ENCODE assay signal across 8 mouse cellular contexts in the genomic region with DNA sequence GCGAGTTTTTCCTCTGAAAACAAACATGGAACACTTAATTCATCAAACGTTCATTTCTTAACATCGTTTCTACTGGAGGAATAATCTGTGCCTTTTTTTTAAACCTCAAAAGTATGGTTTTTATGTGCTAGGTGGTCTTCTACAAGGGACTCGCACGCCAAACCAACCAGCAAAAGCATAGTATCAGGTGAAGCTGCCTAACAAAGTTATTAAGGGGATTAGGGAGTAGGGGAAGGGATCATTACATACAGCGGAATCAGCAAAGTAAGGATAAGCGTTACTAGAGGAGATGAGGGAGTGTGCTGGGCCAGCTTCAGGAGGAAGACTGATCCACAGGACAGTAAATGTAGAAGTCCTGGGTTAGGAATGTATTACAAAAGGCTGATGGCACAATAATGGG. TPM values are rescaled to one million over a fixed set of nuclear protein-coding genes. Genes with fewer than 3 reads are reported as not detected.
DNase-seq lines count a peak whose midpoint lies in the region; ATAC-seq lines count a peak whose summit lies in the region.

No protein-coding gene starts in this region.

- H3K4me1 ChIP-seq in erythroblast, embryonic 14.5 days (ENCODE audit: control insufficient read depth) = peaks cover 23% of the 10 kb centered on the region
- peaks cover 27% of the 10 kb centered on the region for H3K4me1 ChIP-seq in forebrain, embryonic 15.5 days
- peaks cover 15% of the 10 kb centered on the region for H3K4me1 ChIP-seq in liver, embryonic 15.5 days (replicated peaks)

- no peak overlapping the region for H3K27ac ChIP-seq in forebrain, embryonic 15.5 days (replicated peaks)
- H3K27ac ChIP-seq in liver, embryonic 15.5 days (replicated peaks) = no peak overlapping the region

- H3K4me3 ChIP-seq in erythroblast, embryonic 14.5 days (replicated peaks) = peak overlapping the region; percentile 93
- peak overlapping the region; percentile 88 for H3K4me3 ChIP-seq in forebrain, embryonic 15.5 days
- H3K4me3 ChIP-seq in liver, embryonic 15.5 days (replicated peaks) = peak overlapping the region; percentile 95

- H3K36me3 ChIP-seq in erythroblast, embryonic 14.5 days (ENCODE audit: control insufficient read depth) = peaks cover 11% of the 10 kb centered on the region
- H3K36me3 ChIP-seq in forebrain, embryonic 15.5 days = 0 out of 2 replicates have a peak, but pooled peaks cover 6% of the 10 kb centered on the region
- H3K36me3 ChIP-seq in liver, embryonic 15.5 days (replicated peaks) = peaks cover 14% of the 10 kb centered on the region

- WGBS in forebrain, embryonic 15.5 days = 6% methylated on average over 7 of the region's 7 CpGs
- WGBS in liver, embryonic 15.5 days (ENCODE audit: insufficient replicate concordance) = 23% methylated on average over 7 of the region's 7 CpGs

- ATAC-seq in erythroblast, adult 5-6 weeks (replicated peaks; ENCODE audit: low FRiP score, poor library complexity, severe bottlenecking) = no peak; the same call in 1 of the 2 replicates
- ATAC-seq in forebrain, embryonic 15.5 days (replicated peaks) = no peak; the same call in 1 of the 2 replicates
- no peak for ATAC-seq in liver, embryonic 15.5 days (ENCODE audit: insufficient read depth)

- 0 out of 2 replicates have a peak overlapping the region, but pooled peaks have one; percentile 8 for H3K9ac ChIP-seq in forebrain, embryonic 15.5 days (replicated peaks)
- H3K9ac ChIP-seq in liver, embryonic 15.5 days = peak overlapping the region; percentile 19; the same call in 1 of the 2 replicates

- peak; percentile 13 for DNase-seq in 3T3-L1 (ENCODE audit: low read depth, low spot score)
- DNase-seq in thymus, postnatal 25 days = no peak
- no peak for DNase-seq in spleen, postnatal 4 days (ENCODE audit: low spot score in 2 of 2)
- no peak for DNase-seq in kidney, postnatal 4 days

- peak overlapping the region; percentile 58 for H3K4me2 ChIP-seq in forebrain, embryonic 15.5 days (replicated peaks)
- peak overlapping the region; percentile 94 for H3K4me2 ChIP-seq in liver, embryonic 15.5 days

- peaks cover 17% of the 10 kb centered on the region for H3K27me3 ChIP-seq in erythroblast, embryonic 14.5 days (ENCODE audit: control insufficient read depth)
- H3K27me3 ChIP-seq in forebrain, embryonic 15.5 days = no peaks in the 10 kb centered on the region
- peaks cover 12% of the 10 kb centered on the region for H3K27me3 ChIP-seq in liver, embryonic 15.5 days

- H3K9me3 ChIP-seq in erythroblast, embryonic 14.5 days (ENCODE audit: control insufficient read depth, low read length) = no peaks in the 10 kb centered on the region
- no peaks in the 10 kb centered on the region for H3K9me3 ChIP-seq in forebrain, embryonic 15.5 days
- H3K9me3 ChIP-seq in liver, embryonic 15.5 days (replicated peaks) = no peaks in the 10 kb centered on the region

RNA-seq across cellular contexts. Expression of gene Elmod2, which starts 0.6 kb away (rescaled TPM):
- polyA plus RNA-seq in erythroblast, embryonic 14.5 days (2012) = 0.02 TPM in 1 of 2 replicates, not detected in the other
- 5.8 and 6.9 TPM in 2 replicates for total RNA-seq in erythroblast, adult 5-6 weeks (2015; ENCODE audit: low replicate concordance)
- 8.8 and 12.5 TPM in 2 replicates for total RNA-seq in erythroblast, adult 5-6 weeks (2017; ENCODE audit: low replicate concordance)
- polyA plus RNA-seq in forebrain, embryonic 15.5 days (2015; fragmentation: Nextera tagmentation; extraction: Ambion mirVana) = 28.3 and 29.9 TPM in 2 replicates
- 5.5 and 6.0 TPM in 2 replicates for polyA plus RNA-seq in liver, embryonic 15.5 days (2015; fragmentation: Nextera tagmentation; extraction: Ambion mirVana)

RNA-seq across cellular contexts. Expression of gene Mgat4d, which starts 15.4 kb away (rescaled TPM):
- not detected in 2 replicates for polyA plus RNA-seq in erythroblast, embryonic 14.5 days (2012)
- total RNA-seq in erythroblast, adult 5-6 weeks (2015; ENCODE audit: low replicate concordance) = not detected in 2 replicates
- not detected in 2 replicates for total RNA-seq in erythroblast, adult 5-6 weeks (2017; ENCODE audit: low replicate concordance)
- polyA plus RNA-seq in forebrain, embryonic 15.5 days (2015; fragmentation: Nextera tagmentation; extraction: Ambion mirVana) = not detected in 2 replicates
- polyA plus RNA-seq in liver, embryonic 15.5 days (2015; fragmentation: Nextera tagmentation; extraction: Ambion mirVana) = not detected in 2 replicates

RNA-seq across cellular contexts. Expression of gene Ucp1, which starts 42.7 kb away (rescaled TPM):
- polyA plus RNA-seq in erythroblast, embryonic 14.5 days (2012) = not detected in 2 replicates
- not detected in 2 replicates for total RNA-seq in erythroblast, adult 5-6 weeks (2015; ENCODE audit: low replicate concordance)
- not detected in 2 replicates for total RNA-seq in erythroblast, adult 5-6 weeks (2017; ENCODE audit: low replicate concordance)
- polyA plus RNA-seq in forebrain, embryonic 15.5 days (2015; fragmentation: Nextera tagmentation; extraction: Ambion mirVana) = 0.18 and 0.23 TPM in 2 replicates
- polyA plus RNA-seq in liver, embryonic 15.5 days (2015; fragmentation: Nextera tagmentation; extraction: Ambion mirVana) = not detected in 2 replicates

RNA-seq across cellular contexts. Expression of gene Clgn, which starts 56.8 kb away (rescaled TPM):
- polyA plus RNA-seq in erythroblast, embryonic 14.5 days (2012) = not detected in 2 replicates
- total RNA-seq in erythroblast, adult 5-6 weeks (2015; ENCODE audit: low replicate concordance) = 0.63 and 0.77 TPM in 2 replicates
- 1.3 and 4.3 TPM in 2 replicates for total RNA-seq in erythroblast, adult 5-6 weeks (2017; ENCODE audit: low replicate concordance)
- polyA plus RNA-seq in forebrain, embryonic 15.5 days (2015; fragmentation: Nextera tagmentation; extraction: Ambion mirVana) = 6.2 and 6.3 TPM in 2 replicates
- polyA plus RNA-seq in liver, embryonic 15.5 days (2015; fragmentation: Nextera tagmentation; extraction: Ambion mirVana) = 0.22 and 0.28 TPM in 2 replicates
